Mouse (Mus musculus): ENCODE data around the gene Olfr70.

The Olfr70 gene

DNA sequence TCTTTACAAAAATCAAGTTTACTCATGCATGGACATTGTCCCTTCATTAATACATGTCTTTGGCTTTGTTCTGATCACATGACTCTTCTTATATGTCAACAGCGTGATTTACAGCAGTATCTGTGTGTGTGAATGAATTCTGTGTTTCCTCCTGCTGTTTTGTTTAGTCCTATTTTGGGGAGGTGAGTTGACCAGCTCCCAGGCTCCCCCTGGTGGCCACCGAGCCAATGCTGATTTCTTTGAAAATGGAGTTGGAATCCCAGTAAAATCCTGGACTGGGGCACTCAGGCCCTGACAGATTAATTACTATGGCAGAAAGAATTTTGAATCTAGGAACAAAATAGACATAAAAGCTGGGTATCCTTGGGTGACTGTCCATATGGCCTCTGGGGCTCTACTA lies 11.2 kb upstream of the Olfr70 start:
- peak; percentile 57 to 74 for DNase-seq (ENCODE audit: low read depth in 2 of 2, low spot score in 2 of 2)

DNA sequence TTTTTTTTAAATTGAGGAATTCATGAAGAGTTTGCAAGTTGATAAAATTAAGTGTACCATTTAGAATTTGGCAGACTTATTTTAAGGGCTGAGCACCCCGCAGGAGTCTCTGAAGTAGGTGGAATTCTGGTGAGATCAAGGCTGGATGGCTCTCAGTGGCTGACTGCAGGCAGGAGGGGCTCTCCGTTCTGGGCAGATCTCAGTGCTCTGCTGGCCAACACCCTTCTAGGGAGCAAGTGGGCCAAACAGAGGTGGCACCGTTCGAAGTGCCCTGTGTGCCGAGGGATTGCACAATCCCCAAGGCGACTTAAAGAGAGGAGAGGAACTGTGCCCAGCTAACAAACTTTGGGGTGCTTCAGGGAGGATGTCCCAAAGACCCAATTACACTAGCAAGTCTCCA lies 9.3 kb upstream of the Olfr70 start, which contains the start of gene Olfr71:
Olfr71 (minus strand) TSS at position 387 of the 400 bp plus-strand sequence.
- DNase-seq (ENCODE audit: low read depth in 2 of 2, low spot score in 2 of 2): no peak

DNA sequence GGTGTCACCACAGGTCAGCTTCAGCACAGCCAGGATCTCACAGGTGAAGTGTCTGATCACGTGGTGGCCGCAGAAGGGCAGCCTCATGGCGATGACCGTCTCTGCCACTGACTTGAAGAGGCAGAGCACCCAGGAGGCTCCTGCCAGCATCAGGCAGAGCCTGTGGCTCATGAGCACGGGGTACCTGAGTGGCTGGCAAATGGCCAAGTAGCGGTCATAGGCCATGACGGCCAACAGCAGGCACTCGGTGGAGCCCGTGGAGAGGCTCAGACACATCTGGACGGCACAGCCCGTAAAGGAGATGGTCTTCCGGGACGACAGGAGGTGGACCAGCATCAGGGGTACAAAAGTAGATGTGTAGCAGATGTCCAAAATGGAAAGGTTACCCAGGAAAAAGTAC lies 5.4 kb upstream of the Olfr70 start:
- no peak for DNase-seq (ENCODE audit: low read depth in 2 of 2, low spot score in 2 of 2)

DNA sequence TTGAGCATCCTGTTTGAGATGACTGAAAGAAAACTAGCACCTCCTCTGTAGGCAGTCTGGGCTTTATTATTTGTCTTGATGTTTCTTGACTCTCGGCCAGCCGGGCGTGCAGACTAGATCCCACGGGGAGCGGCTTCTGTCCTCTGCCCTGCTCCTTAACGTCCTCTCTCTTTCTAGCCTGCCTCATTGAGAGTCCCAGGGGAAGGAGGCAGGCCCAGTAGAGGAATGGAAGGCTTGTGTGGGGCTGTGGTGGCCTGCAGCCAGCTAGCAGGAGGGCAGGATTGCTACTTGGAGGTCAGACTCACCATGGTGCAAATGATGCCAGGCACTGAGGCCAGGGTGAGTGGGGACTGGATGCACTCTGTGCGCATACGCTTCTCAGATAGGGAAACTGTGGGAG lies 3.2 kb upstream of the Olfr70 start:
- no peak for DNase-seq (ENCODE audit: low read depth in 2 of 2, low spot score in 2 of 2)

DNA sequence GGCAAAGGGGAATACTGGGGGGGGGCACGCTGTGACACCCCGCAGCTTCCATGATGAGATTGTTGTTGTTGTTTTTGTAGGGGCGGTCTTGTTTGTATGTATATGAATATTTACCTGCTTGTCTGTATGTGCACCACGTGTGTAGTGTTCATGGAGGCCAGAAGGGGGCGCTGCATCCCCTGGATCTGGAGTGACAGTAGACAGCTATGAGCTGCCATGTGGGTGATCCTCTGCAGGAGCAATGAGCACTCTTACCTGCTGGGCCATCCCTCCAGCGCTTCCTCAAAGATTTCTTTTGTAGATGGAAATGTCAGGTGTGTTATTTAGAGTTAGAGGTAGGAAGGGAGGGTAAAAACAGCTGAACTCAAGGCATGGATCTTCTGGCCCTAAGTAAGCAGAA lies 2.8 kb upstream of the Olfr70 start:
- DNase-seq (ENCODE audit: low read depth in 2 of 2, low spot score in 2 of 2): no peak

DNA sequence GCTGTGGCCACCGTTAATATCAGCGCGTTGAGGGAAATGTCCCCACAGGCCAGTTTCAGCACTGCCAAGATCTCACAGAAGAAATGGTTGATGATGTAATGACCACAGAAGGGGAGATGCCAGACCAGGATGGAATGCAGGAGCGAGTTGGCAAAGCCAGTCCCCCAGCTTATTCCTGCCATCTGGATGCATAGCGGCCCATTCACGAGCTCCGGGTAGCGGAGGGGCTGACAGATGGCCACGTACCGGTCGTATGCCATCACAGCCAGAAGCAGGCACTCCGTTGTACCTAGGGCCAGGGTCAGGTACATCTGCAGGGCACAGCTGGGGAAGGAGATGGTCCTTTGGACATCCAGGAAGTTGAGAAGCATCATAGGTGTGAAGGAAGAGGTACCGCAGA lies 4.0 kb downstream of the Olfr70 start:
- no peak for DNase-seq (ENCODE audit: low read depth in 2 of 2, low spot score in 2 of 2)

DNA sequence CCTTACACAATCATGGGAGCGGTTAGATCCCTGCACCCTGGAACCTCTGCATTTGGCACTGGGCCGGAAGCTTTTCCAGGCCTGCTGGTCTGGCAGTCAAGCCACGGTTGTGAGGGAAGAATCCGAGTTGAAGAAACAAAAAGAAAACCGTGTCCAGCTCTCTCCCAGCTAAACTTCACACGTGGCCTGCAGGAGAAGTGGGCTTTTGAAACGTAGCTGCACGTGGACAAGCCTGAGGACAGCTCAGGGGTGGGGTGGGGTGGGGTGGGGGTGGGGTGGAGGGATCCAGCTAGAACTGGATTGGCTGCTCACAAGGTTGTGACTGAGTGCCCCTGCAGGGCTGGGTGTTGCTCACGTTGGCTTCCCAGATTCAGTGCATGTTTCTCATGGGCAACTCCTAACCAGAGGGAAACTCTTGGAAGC lies 5.3 kb downstream of the Olfr70 start:
- no peak for DNase-seq (ENCODE audit: low read depth in 2 of 2, low spot score in 2 of 2)

DNA sequence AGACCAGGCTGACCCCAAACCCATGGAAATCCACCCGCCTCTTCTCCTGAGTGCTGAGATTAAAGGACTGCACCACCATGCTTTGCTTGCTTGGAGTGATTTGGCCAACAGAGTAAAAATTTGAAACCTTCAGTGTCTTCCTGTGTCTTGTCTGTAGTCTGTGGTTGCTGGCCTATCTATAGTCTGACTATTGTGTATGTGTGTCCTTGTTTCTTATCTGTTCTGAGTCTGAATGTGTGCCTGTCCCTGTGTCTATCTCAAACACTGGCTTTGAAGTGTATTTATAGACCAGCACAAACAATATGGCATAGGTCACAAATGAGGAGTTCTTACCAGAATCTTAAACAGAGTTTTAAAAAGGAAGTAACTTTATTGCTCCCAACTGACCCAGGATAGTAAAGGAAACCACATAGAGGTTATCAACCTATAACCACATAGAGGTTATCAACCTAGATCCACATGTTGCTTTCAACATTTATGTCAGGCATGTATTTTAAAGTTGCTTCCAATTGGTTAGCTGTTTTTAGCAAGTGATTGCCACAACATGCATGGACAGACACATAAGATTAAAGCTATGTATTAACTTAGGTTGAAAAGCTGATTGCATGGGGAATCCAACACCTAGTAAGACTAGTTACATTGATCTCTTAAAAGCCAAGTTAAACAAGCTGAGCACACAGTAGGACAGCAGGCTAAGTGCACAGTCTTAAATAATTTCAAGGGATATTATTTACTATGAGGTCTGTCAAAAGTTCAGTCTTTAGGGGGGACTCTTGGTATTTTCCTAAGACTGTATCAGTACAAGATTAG lies 6.0 kb downstream of the Olfr70 start:
- DNase-seq (ENCODE audit: low read depth in 2 of 2, low spot score in 2 of 2): no peak

DNA sequence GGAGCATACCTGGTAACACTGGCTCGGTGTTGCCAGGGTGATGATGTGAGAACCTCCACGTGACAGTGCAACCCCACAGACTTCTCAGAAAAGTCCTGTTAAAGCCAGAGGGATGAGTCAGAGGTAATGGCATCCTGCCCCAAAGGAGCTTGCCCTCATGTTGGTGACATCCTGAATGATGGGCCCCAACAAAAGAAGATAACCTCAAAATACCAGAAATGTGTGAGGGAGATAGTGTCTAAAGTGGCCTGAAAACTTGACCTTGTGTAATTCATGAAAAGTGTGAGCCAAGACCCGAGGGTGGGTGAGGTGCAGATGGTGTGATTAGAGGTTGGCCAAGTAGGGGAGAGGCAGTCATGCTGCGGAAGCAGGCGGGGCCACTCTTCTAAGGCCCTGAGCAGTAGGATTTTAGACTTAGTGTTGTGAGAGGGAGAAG lies 6.8 kb downstream of the Olfr70 start:
- no peak for DNase-seq (ENCODE audit: low read depth in 2 of 2, low spot score in 2 of 2)

DNA sequence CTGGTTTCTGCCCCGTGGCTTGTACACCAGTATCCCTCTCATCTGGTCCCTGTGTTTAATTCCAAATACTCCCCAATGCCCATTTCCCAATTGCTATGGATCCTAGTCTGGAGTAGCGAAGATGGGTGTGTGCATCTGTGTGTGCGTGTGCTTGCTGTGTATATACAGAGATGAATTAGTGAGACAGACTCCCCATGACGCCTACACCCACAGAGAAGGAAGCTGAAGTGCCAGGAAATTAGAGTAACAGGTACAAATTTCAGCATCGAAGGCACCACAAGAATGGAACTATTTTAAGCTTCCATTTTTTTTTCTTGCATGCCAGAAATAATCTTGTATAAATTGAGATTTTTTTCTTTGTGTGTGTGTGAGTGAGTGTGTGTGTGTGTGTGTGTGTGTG lies 9.6 kb downstream of the Olfr70 start:
- DNase-seq (ENCODE audit: low read depth in 2 of 2, low spot score in 2 of 2): no peak

DNA sequence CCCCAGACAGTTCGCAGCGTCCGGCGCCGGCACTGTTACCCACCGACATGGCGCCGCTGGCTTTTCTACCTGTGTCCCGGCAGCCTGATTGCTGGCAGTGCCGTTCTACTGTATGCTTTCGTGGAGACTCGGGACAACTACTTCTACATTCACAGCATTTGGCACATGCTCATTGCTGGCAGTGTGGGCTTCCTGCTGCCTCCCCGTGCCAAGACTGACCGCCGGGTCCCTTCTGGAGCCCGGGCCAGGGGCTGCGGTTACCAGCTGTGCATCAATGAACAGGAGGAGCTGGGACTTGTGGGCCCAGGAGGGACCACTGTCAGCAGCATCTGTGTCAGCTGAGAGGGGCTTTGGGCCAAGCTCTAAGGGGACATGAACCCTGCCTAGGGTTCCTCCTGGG lies 10.6 kb downstream of the Olfr70 start:
- no peak for DNase-seq (ENCODE audit: low read depth in 2 of 2, low spot score in 2 of 2)

DNA sequence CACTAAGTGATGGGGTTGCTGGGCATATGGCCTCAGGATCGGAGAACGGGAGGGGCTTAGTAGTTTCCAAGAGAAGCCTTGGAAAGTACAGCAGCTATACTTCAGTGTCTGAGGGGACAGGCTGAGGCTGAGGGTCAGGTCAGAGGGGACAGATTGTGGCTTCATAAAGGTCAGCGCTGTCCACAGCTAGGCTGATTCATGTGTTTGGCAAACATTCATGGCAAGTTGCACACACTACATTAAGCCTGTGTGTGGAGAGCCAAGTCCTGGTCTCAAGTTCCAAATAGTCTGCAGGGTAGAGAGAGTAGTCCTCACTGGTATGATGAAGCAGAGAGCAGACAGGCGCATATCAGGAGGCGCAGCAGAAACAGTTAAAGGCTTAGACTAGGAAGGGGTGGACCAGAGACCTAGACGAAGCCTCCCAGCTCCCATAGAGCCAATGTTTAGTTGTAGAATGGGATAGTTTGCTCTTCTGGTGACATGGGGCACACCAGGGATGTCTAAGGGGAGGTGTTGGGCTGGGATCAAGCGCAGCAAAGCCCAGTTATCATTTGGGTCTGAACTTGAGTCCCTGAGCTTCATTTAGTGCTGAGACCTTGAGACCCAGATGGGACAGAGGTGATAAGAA lies 21.1 kb downstream of the Olfr70 start:
- no peak for DNase-seq (ENCODE audit: low read depth in 2 of 2, low spot score in 2 of 2)

DNA sequence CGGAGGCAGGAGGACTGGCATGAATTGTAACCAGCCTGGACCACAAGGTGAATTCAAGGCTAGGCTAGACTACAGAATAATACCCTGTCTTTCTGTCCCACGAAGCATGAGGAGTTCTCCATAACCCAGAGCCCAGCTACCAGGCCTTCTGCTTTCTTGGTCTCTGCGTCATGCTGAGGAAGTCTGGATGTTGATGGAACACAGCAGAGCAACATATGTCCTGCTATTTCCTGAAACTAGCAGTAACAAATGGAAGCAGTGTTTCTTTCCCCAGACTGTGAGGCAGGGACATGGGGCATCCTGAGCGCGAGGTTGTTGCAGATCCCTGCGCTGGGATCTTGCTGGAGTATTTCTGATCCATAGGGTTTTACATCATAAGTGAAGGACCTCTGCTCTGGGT lies 22.1 kb downstream of the Olfr70 start:
- DNase-seq (ENCODE audit: low read depth in 2 of 2, low spot score in 2 of 2): no peak

DNA sequence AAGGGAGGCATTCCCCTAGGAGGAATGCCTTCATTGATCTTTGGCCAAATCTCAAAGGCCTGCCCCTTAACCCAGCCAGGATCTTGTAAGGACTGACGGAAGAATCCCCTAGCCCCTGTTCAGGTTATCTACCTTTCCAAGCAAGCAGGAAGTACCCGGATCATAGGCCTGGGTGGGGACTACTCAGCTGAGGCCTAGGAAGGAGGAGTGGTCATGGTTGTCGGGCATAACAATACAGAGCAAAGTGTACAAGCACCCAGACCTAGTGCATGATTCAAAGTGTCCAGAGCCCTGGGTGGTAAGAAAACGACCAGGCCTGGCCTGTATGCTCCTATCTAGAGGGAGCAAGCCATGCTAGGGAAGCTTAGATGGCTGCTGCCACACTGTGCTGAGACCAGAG lies 25.0 kb downstream of the Olfr70 start:
- DNase-seq (ENCODE audit: low read depth in 2 of 2, low spot score in 2 of 2): no peak

DNA sequence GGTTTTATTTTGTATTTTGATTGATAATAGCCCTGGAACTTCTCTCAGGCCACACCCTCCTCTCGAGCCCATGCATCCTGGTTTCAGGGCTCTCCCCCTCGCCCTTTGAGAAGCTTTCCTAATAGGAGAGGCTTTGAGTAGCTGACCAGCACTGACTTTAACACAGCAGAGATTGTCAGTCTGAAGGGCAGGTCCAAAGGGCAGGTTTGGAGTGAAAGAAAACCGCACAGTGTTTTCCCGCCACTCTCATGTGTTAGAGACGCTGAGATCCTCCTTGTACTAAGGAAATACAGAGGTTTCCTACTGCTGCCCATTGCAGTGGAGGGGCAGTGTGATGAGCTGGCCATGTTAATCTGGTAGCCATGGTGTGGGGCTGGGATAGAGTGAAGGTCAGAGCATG lies 25.6 kb downstream of the Olfr70 start:
- DNase-seq (ENCODE audit: low read depth in 2 of 2, low spot score in 2 of 2): no peak

DNA sequence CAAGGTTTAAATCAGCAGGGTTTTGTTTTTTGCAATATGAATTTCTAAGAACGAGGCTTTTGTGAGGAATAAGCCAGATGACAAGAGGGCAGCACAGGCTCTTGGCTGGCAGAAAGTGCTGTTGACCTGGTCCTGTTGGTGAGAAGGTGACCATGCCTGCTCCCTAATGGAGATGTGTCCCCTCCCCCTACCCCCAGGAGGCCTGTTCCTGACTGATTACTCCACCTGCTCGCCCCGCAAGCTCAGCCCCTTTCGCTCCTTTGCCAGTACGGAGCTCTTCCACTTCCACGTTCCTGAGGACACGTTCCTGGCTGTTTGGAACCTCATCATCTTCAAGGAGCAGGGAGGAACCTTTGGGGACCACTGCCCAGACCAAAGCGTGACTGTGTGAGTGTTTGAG lies 26.9 kb downstream of the Olfr70 start:
- no peak for DNase-seq (ENCODE audit: low read depth in 2 of 2, low spot score in 2 of 2)

DNA sequence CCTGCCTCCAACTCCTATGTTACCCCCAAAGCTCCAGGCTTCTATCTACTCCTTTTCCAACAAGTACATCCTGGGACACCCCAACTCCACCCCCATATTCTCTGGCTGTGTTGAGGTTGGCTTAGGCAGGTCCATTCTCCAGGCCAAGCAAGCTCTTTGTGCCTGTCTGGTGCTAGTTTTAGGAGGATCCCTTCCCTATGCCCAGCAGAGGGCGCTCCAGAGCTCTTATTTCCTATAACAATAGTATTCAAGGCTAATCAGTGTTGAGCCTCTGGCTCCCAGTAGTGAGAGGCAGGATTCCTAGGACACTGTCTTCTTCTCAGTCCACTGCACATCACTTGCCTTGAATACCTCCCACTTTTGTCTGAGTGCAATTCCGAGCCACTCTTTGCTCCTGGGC lies 28.5 kb downstream of the Olfr70 start:
- peak; percentile 71 to 78 for DNase-seq (ENCODE audit: low read depth in 2 of 2, low spot score in 2 of 2)

DNA sequence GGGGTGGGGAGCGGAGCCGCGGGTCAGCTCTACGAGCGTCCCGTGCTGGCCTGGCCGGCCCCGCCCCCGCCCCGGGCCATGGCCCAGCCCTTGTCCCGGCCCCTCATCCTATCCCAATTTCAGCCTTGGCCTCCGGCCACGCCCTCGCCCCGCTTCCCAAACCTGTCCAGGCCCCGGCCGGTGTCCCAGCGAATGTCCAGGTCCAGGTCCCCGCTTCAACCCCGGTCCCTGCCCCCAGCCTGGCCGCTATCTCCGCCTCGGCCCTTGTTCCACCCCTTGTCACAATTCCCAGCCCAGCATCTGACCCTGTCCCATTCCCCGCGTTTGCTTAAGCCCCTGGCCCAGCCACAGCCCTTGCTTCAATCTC lies 31.2 kb downstream of the Olfr70 start:
- peak in 1 of 2 experiments; percentile 19 for DNase-seq (ENCODE audit: low read depth in 2 of 2, low spot score in 2 of 2)

DNA sequence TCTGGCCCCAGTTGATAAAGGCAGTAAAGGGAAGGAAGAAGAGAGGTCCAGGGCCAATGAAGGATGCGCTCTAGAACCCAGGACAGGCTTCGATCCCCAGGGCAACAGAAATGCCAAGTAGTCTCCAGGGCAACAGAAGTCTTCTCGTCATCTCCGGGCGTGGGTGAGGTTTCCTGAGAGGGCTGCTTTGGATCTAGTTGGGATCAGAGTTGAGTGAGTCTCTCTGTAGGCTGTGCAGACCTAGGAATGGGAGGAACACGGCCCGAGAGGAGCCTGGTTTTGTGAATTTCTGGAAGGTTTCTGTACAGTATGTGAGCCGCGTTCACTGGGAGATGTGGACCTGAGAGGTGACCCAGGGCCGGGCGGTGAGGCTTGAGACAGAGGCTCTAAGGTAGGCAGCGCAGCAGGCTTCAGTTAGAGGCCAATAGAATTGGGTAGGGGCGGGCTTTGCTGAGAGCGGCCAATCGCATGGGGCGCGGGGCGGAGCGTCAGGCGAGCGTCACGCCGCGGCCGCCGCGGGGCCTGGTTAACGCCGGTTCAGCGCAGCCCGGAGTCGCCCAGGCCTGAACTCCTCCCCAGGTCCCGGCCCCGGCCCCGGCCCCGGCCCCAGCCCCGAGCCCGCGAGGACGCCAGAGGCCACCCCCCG lies 31.7 kb downstream of the Olfr70 start, which contains the start of the genes Tmem8b and Fam221b:
Tmem8b (plus strand) TSS at position 190 of the 646 bp plus-strand sequence.
Fam221b (minus strand) TSS at position 364 of the 646 bp plus-strand sequence.
- peak; percentile 75 to 80 for DNase-seq (ENCODE audit: low read depth in 2 of 2, low spot score in 2 of 2)

DNA sequence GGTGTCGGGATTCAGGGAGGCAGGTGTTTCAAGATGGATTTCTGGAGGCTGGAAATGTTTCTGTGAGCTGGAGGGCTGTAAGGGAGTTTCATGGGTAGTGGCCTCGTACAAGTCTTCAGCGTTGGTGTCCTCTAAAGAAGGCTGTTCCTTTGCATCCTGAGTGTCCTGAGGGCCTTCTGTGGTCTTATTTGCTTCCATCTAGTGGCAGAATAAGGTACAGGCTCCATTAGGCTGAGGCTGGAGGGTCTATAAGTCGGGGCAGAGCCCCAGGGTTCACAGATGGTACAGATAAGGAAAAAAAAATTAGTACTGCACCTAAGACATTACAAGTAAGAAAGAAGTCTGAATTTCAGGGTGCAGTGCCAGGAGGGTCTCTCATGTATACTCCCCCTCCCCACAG lies 34.2 kb downstream of the Olfr70 start:
- no peak for DNase-seq (ENCODE audit: low read depth in 2 of 2, low spot score in 2 of 2)

DNA sequence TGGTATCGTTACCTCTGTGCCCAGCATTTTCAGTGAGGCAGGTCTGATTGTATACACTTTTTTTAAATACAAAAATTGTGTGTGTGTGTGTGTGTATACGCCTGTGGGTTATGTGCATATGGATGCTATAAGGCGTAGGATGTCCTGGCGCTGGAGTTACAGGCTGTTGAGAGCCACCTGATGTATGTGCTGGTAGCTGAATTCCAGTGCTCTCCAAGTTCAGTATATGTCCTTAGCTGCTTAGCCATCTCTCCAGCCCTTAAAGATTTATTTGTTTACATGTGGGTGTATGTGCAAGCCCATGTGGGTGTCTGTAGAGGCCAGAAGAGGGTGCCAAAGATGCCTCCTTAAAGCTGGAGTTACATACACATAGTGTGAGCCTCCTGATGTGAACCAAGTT lies 43.5 kb downstream of the Olfr70 start:
- DNase-seq (ENCODE audit: low read depth in 2 of 2, low spot score in 2 of 2): no peak
